Mouse (Mus musculus): ENCODE measurements around the gene Mamld1. TPM values are rescaled to one million over a fixed set of nuclear protein-coding genes. Genes with fewer than 3 reads are reported as not detected.

Mamld1 gene
- polyA plus RNA-seq, 3 experiments from 2014 or later, result not detected

DNA sequence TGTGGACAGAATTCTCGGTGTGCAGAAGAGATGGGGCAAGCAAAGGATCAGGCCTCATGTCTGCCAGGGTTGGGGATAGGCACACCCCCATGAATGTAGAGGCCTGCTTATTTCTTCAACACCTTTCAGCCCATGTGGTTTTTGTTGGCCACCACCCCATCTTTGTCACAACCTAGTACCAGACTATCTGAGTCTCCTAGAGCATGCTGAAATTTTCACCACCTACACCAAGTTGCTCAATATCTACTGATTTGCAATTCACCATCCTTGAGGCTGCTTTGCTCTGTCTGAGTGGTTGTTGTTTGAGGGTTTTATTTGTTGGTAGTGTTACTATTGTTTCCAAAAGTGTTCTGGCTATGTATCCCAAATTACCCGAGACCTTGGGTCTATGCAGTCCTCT is 91.3 kb downstream of the Mamld1 start:
- ATAC-seq, result no peak

DNA sequence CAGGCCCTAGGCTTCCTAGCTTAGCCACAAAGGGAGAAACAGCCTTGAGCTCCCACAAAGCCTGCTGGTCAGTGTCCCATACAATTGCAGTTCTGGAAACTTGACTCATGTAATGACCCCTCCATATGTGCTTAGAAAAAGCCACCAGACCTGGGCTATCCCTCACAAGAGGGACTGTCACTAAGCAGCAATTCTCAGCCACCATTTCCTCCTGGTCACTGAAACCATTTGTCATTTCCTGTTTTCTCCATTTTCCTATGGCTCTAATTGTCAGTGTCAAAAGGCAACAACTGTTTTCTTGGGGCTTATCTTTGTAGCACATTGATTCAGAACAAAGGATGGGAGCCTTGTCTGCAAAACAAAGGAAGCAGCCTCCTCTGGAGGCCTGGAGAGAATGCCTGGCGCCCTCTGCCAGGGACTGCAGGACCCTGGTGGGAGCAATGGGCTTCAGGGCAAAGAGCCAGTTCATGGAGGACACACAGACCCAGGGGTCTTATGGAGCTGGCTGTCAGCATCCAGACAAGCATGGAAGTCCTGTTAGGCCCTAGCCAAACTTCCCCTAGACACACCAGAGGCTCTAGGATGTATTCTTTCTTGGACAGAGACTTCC is 99.5 kb downstream of the Mamld1 start:
- no peak for ATAC-seq

GRCm38 (mm10) chrX:71150551-71151001 is 100.5 kb downstream of the Mamld1 start:
- ATAC-seq, result no peak

DNA sequence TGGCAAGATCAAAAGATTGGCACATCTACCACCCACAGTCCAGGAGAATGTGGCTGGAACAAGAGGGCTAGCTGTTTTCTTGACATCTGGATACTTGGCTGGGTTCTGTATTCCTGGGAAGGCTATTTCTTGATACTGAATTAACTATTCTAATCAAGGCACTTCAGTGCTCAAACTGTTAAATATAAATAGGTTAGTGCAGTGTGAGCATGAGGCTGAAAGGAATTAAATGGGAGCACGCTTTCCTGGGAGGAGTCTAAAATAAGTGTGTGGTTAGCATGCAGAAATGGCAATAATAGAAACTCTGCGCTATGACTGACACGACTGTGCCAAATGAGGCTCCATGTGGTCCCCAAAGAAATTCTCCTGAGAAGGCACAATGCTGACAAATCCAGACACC is 131.5 kb downstream of the Mamld1 start:
- ATAC-seq, result no peak

GRCm38 (mm10) chrX:71183671-71184070 is 133.6 kb downstream of the Mamld1 start:
- no peak for ATAC-seq

- ATAC-seq, result no peak
Measured at GRCm38 (mm10) chrX:71186396-71186795, 136.3 kb downstream of the Mamld1 start.

GRCm38 (mm10) chrX:71204776-71205175 is 154.7 kb downstream of the Mamld1 start:
- no peak for ATAC-seq

Other genes with a start within 250 kb of the Mamld1 start
- gene Mtm1, start 160.5 kb downstream of the Mamld1 start, polyA plus RNA-seq (2017; shearing (Covaris generic)), result 10 to 100 TPM in 2 of 3 experiments, 1 to 10 TPM in 1; 7.7 to 12.9 (median 11.1) TPM